Mouse (Mus musculus) mesoderm, embryonic 11.5 days (tissue): ENCODE data around the gene Lrrc51.
"Not testable (repeated sequence)": the region's sequence is repeated elsewhere in the genome, so short reads cannot be mapped to it uniquely, and the experiment has no call there.

Source experiments
- DNase-seq: peaks from one replicate; pipeline ENCODE4 v3.0.0-alpha.2; 2012; ENCODE audit warnings: low read depth, low spot score

The Lrrc51 gene

GRCm38 (mm10) chr7:101938348-101938747 is 4.7 kb upstream of the Lrrc51 start:
- DNase-seq: no peak

GRCm38 (mm10) chr7:101937569-101937968 is 3.9 kb upstream of the Lrrc51 start:
- no peak for DNase-seq

- DNase-seq: no peak
Measured at GRCm38 (mm10) chr7:101936996-101937395, 3.3 kb upstream of the Lrrc51 start.

GRCm38 (mm10) chr7:101935957-101936356 is 2.3 kb upstream of the Lrrc51 start:
- DNase-seq: no peak

- peak; percentile 37 for DNase-seq
Measured at GRCm38 (mm10) chr7:101933300-101933699, 395 bp downstream of the Lrrc51 start.

GRCm38 (mm10) chr7:101932551-101932950 is 1.1 kb downstream of the Lrrc51 start:
- no peak for DNase-seq

GRCm38 (mm10) chr7:101928093-101928492 is 5.6 kb downstream of the Lrrc51 start:
- DNase-seq: no peak

GRCm38 (mm10) chr7:101925892-101926291 is 7.8 kb downstream of the Lrrc51 start:
- DNase-seq: not testable (repeated sequence)

GRCm38 (mm10) chr7:101918071-101918470 is 15.6 kb downstream of the Lrrc51 start:
- peak; percentile 66 for DNase-seq

GRCm38 (mm10) chr7:101911982-101912381 is 21.7 kb downstream of the Lrrc51 start:
- peak; percentile 22 for DNase-seq

GRCm38 (mm10) chr7:101910138-101910537 is 23.6 kb downstream of the Lrrc51 start:
- DNase-seq: no peak

GRCm38 (mm10) chr7:101908367-101908766 is 25.3 kb downstream of the Lrrc51 start:
- no peak for DNase-seq

- DNase-seq: no peak
Measured at GRCm38 (mm10) chr7:101906696-101907095, 27.0 kb downstream of the Lrrc51 start.

GRCm38 (mm10) chr7:101906287-101906681 is 27.4 kb downstream of the Lrrc51 start, which contains the start of gene Tomt:
Tomt (minus strand) TSS chr7:101906359.
- DNase-seq: no peak

GRCm38 (mm10) chr7:101905561-101906286 is 28.0 kb downstream of the Lrrc51 start, which contains the start of gene Lamtor1:
Lamtor1 (plus strand) TSS chr7:101905904.
- peak; percentile 99 for DNase-seq

GRCm38 (mm10) chr7:101902846-101903245 is 30.8 kb downstream of the Lrrc51 start:
- DNase-seq: no peak

- no peak for DNase-seq
Measured at GRCm38 (mm10) chr7:101901969-101902368, 31.7 kb downstream of the Lrrc51 start.

- DNase-seq: no peak
Measured at GRCm38 (mm10) chr7:101900331-101901097, 33.2 kb downstream of the Lrrc51 start.

- DNase-seq: peak; percentile 98
Measured at GRCm38 (mm10) chr7:101896104-101897066, 37.3 kb downstream of the Lrrc51 start.

GRCm38 (mm10) chr7:101895695-101896094 is 38.0 kb downstream of the Lrrc51 start:
- DNase-seq: no peak

- DNase-seq: no peak
Measured at GRCm38 (mm10) chr7:101888460-101888859, 45.2 kb downstream of the Lrrc51 start.

GRCm38 (mm10) chr7:101886274-101886673 is 47.4 kb downstream of the Lrrc51 start:
- no peak for DNase-seq
